Mouse (Mus musculus) kidney, embryonic 15.5 days (tissue): ENCODE measurements around the gene Cdk8. TPM values are rescaled to one million over a fixed set of nuclear protein-coding genes. Genes with fewer than 3 reads are reported as not detected.

Experiments
- ATAC-seq: fragments of 200-750 bp; cut with Nextera tagmentation; replicated peaks from 2 replicates; pipeline ENCODE4 v1.8.0; 2017; ENCODE audit warnings: moderate TSS enrichment; ENCODE audit not compliant: low FRiP score
- H3K27ac ChIP-seq: fragments of 300-500 bp; sonication (generic); 2 replicates; pipeline ENCODE4 v1.5.1; 2015; ENCODE audit warnings: mild to moderate bottlenecking, inconsistent platforms
- H3K27me3 ChIP-seq: fragments of 300-500 bp; sonication (generic); 2 replicates; pipeline ENCODE4 v1.6.1; 2015; ENCODE audit warnings: inconsistent platforms
- H3K36me3 ChIP-seq: fragments of 300-500 bp; sonication (generic); 2 replicates; pipeline ENCODE4 v1.6.1; 2015; ENCODE audit warnings: inconsistent platforms
- H3K4me1 ChIP-seq: fragments of 300-500 bp; sonication (generic); 2 replicates; pipeline ENCODE4 v1.6.1; 2015; ENCODE audit warnings: inconsistent platforms
- H3K4me2 ChIP-seq: fragments of 300-500 bp; sonication (generic); 2 replicates; pipeline ENCODE4 v1.6.1; 2015; ENCODE audit warnings: moderate library complexity, mild to moderate bottlenecking, inconsistent platforms
- H3K4me3 ChIP-seq: fragments of 300-500 bp; sonication (generic); replicated peaks from 2 replicates; pipeline ENCODE4 v1.5.1; 2015; ENCODE audit warnings: mild to moderate bottlenecking, inconsistent platforms
- H3K9ac ChIP-seq: fragments of 300-500 bp; sonication (generic); 2 replicates; pipeline ENCODE4 v1.6.1; 2015; ENCODE audit warnings: mild to moderate bottlenecking, inconsistent platforms
- H3K9me3 ChIP-seq: fragments of 300-500 bp; sonication (generic); replicated peaks from 2 replicates; pipeline ENCODE4 v1.6.1; 2016; ENCODE audit warnings: inconsistent platforms
- WGBS: fragments of 180-500 bp; shearing (Covaris S2); methylation state at CpG from one replicate; pipeline ENCODE4 v1.1.7; 2015; ENCODE audit warnings: mixed read lengths; 5-methylcytosine and 5-hydroxymethylcytosine counted together
- polyA plus RNA-seq: library from polyadenylated mRNA; unstranded; fragments of >200 nt; fragmentation: Nextera tagmentation; extraction: Ambion mirVana; gene quantifications from 2 replicates; pipeline ENCODE4 v1.2.1, GENCODE M21; 2015

Cdk8 gene
- polyA plus RNA-seq, 1 experiment from 2014 or later: 19.0 TPM

DNA sequence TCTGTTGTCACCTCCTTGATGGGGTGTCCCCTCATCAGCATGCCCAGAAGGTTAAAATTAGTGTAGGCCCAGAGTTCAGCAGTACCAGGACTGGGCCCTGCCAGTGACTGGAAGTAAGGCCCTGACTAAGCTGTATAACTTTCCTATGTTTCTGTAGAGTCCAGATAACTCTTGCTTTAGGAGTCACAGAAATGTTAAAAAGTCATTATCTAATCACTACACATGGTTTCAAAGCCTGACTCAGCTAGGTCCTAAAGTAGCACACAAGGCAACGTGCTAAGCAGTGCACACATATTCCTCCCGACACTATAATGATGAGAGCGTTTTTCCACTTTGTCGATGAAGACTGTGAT is 76.7 kb downstream of the Cdk8 start:
- ATAC-seq: peak; percentile 68

DNA sequence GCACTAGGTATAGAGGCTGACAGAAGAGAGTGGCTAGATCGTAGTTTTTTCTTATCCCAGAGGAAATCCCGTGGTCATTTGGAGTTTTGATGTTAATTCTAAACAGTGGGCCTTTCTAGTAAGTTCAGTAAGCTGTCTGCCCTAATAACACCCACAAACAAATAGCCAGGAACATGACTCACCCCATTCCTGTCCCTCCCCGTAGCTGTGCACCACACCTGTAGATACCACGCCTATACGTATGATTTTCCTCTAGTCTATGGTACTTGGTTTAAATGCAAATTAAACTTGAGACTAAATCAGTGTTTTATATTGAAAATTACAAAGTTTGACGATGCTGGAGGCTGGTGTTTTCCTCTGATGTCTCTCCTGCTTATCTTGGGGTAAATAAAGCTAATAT is 83.5 kb downstream of the Cdk8 start:
- Histone ChIP-seq H3K4me3 (no peak overlapping the region), H3K4me1 (peaks cover 32% of the 10 kb centered on the region), H3K9ac (no peak overlapping the region), H3K36me3 (no peaks in the 10 kb centered on the region), H3K9me3 (no peaks in the 10 kb centered on the region), H3K27ac (no peak overlapping the region), H3K4me2 (no peak overlapping the region), H3K27me3 (no peaks in the 10 kb centered on the region)
- ATAC-seq: no peak
- 78% methylated on average over 6 of the region's 6 CpGs for WGBS

More for the DNA sequence above, 76.7 kb downstream of the Cdk8 start:
- Histone ChIP-seq H3K4me3 (no peak overlapping the region), H3K27ac (no peak overlapping the region), H3K27me3 (no peaks in the 10 kb centered on the region), H3K4me1 (no peaks in the 10 kb centered on the region), H3K9me3 (no peaks in the 10 kb centered on the region), H3K36me3 (peaks cover 37% of the 10 kb centered on the region), H3K4me2 (no peak overlapping the region), H3K9ac (no peak overlapping the region)
- 95% methylated on average over 4 of the region's 4 CpGs for whole genome bisulfite sequencing

DNA sequence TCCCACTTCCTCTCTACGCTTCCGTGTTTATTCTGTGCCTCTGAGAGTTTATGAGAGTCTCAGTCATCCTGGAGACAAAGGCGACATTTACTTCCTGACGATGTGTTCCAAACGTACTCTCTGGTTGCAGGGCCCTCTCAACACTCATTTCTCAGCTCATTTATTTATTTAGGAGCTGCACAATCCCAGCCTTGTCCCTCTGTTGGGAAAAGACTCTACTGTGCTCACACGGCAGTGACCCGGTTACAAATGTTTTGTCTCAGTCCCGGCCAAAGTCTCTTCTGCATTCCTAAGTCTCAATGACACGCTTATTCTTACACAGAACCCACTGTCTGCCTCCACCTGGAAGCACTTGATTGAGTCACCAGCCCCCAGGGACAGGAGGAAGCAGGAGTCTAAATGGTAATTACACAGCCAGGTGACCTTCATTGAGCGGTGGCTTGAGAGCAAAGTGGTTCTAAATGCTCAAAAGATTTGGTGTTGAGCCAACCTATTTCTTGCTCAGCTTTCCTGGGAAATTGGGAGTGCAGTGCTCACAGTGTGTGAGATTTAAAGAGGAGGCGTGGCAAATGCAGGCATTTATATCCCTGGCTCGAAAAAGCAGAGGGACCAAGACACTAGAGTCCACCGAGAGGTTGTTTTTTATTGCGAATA is 84.4 kb downstream of the Cdk8 start:
- H3K4me2 ChIP-seq: peak overlapping the region; percentile 25
- no peak overlapping the region for H3K9ac ChIP-seq
- H3K36me3 ChIP-seq: no peaks in the 10 kb centered on the region
- WGBS: 20% methylated on average over 14 of the region's 14 CpGs
- peak overlapping the region; percentile 60 for H3K27ac ChIP-seq
- no peaks in the 10 kb centered on the region for H3K9me3 ChIP-seq
- ATAC-seq: 0 out of 2 replicates have a peak, but pooled peaks have one; percentile 27
- peaks cover 32% of the 10 kb centered on the region for H3K4me1 ChIP-seq
- no peaks in the 10 kb centered on the region for H3K27me3 ChIP-seq
- H3K4me3 ChIP-seq: no peak overlapping the region

DNA sequence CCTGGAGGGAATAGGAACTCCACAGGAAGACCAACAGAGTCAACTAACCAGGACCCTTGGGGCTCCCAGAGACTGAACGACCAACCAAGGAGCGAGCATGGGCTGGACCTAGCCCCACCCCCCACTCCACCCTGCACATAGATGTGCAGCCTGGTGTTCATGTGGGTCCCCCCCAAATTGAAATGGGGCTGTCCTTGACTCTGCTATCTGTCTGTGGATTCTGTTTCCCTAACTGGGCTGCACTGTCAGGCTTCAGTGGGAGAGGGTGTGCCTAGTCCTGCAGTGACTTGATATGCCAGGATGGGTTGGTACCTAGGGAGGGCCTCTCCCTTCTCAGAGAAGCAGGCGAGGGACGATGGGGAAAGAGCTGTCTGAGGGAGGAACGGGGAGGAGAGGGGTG is 85.3 kb downstream of the Cdk8 start:
- Histone ChIP-seq H3K9me3 (no peaks in the 10 kb centered on the region), H3K27ac (no peak overlapping the region), H3K4me1 (peaks cover 32% of the 10 kb centered on the region), H3K4me3 (no peak overlapping the region), H3K9ac (no peak overlapping the region), H3K27me3 (no peaks in the 10 kb centered on the region), H3K4me2 (no peak overlapping the region), H3K36me3 (no peaks in the 10 kb centered on the region)
- WGBS: 74% methylated on average over 5 of the region's 5 CpGs
- ATAC-seq: peak; percentile 89

DNA sequence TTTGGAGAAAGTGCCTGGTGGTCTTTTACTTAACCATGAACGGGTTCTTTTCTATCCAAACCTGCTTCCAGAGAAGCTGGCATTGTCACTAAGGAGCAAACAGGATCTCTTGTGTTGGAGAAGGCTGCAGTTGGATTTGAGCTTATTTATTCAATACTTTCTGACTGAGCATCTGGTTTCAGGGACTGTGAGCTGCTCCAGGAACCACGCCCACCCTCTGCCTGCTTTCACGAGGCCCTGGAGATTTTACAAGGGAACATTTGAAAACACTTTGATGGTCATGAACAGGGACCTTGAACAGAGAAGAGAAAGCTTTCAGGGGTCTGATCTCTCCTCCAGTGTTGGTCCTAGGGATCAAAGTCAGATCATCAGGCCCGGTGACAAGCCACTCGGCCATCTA is 87.0 kb downstream of the Cdk8 start:
- no peak for ATAC-seq
- H3K4me3 ChIP-seq: no peak overlapping the region
- H3K4me1 ChIP-seq: peaks cover 32% of the 10 kb centered on the region
- 54% methylated on average over 5 of the region's 5 CpGs for WGBS
- H3K9ac ChIP-seq: no peak overlapping the region
- no peak overlapping the region for H3K4me2 ChIP-seq
- no peaks in the 10 kb centered on the region for H3K36me3 ChIP-seq
- no peaks in the 10 kb centered on the region for H3K27me3 ChIP-seq
- H3K9me3 ChIP-seq: no peaks in the 10 kb centered on the region
- no peak overlapping the region for H3K27ac ChIP-seq

DNA sequence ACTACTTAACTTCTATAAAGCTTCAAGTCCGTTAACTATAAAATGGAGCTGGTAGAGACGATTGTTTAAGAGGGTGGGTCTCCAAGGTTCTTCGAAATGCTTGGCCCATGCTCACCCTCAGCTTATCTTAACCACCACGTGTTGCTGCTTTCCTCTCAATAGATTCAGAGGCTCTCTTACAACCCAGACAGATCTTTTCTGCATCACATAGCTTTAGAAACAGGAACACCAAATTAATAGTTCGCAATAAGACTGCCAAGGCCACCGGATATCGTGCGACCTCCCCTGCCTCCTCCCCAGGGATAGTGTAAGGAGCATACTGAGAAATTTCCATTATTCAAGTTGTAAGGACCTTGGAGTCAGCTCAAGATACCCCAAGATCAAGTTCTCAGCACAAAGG is 87.4 kb downstream of the Cdk8 start:
- H3K9me3 ChIP-seq: no peaks in the 10 kb centered on the region
- ATAC-seq: no peak
- 75% methylated on average over 8 of the region's 8 CpGs for WGBS
- no peaks in the 10 kb centered on the region for H3K27me3 ChIP-seq
- H3K36me3 ChIP-seq: no peaks in the 10 kb centered on the region
- H3K27ac ChIP-seq: no peak overlapping the region
- no peak overlapping the region for H3K9ac ChIP-seq
- H3K4me1 ChIP-seq: peaks cover 31% of the 10 kb centered on the region
- H3K4me3 ChIP-seq: no peak overlapping the region
- H3K4me2 ChIP-seq: no peak overlapping the region

DNA sequence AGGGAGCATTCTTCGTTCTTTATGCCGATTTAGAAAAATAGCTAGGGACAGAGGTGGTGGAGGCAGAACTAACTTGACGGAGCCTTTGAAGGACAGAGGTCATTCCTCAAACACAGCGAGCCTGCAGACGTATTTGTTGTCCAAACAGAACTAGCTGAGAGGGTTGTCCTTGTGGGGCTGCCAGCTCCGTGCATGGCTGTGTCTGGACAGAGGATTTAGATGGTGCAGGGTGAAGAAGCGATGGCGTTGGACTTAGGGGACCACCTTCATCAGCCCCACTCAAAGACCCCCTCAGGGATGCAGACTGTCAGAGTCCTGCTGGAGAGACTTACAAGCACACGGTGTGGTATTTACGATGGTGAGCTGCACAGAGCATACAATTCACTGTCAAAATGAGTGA is 97.9 kb downstream of the Cdk8 start:
- 48% methylated on average over 10 of the region's 10 CpGs for whole genome bisulfite sequencing

DNA sequence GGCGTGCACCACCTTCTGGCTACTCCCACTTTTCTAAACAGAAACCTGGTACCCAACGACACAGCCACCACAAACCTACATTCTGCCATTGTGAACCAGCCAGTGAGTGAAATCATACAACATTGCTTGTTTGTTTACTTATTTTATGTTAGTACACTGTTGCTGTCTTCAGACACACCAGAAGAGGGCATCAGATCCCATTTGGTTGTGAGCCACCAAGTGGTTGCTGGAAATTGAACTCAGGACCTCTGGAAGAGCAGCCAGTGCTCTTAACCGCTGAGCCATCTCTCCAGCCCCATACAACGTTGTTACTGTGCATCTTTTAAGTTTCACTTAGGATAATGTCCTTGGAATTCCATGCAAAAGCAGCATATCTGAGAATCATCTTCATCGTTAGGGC is 98.5 kb downstream of the Cdk8 start:
- Histone ChIP-seq H3K4me3 (no peak overlapping the region), H3K9me3 (no peaks in the 10 kb centered on the region), H3K9ac (no peak overlapping the region), H3K4me2 (no peak overlapping the region), H3K27me3 (no peaks in the 10 kb centered on the region), H3K27ac (no peak overlapping the region), H3K36me3 (no peaks in the 10 kb centered on the region), H3K4me1 (peaks cover 11% of the 10 kb centered on the region)
- no peak for ATAC-seq
- 82% methylated on average over 5 of the region's 5 CpGs for WGBS

More for the DNA sequence above, 97.9 kb downstream of the Cdk8 start:
- Histone ChIP-seq H3K36me3 (no peaks in the 10 kb centered on the region), H3K4me2 (no peak overlapping the region), H3K9ac (no peak overlapping the region), H3K9me3 (no peaks in the 10 kb centered on the region), H3K4me3 (no peak overlapping the region), H3K27ac (no peak overlapping the region), H3K4me1 (peaks cover 11% of the 10 kb centered on the region), H3K27me3 (no peaks in the 10 kb centered on the region)
- ATAC-seq: 0 out of 2 replicates have a peak, but pooled peaks have one; percentile 38

DNA sequence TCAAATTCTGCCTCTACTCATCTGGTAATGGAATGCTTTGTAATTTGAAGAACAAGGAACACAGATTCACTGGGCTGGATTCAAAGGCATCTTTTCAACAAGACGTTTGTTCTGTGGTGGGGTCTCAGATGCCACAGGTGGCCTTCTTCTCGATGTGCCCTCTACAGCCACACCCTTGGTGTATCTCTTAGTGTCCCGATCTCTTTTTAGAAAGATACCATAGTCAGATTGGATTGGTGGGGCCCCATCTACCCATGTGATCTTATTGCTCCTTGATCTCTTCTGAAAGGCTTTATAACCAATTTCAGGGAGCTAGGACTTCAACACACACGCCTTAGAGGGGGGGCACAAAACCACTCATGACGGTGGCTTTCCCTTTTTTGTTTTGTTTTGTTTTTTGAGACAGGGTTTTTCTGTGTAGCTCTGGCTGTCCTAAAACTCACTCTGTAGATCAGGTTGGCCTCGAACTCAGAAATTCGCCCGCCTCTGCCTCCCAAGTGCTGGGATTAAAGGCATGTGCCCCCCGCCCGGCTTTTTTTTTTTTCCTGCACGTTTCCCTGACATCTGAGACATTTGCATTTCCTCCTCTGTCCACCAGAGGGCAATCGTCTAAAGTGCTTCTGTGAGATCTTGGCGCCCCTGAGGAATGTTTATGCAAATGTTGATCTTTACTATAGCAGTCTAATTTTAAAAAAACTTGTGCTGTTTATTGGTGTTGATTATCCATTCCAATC is 99.2 kb downstream of the Cdk8 start:
- H3K27me3 ChIP-seq: no peaks in the 10 kb centered on the region
- no peak for ATAC-seq
- no peak overlapping the region for H3K27ac ChIP-seq
- 42% methylated on average over 12 of the region's 13 CpGs for WGBS
- no peak overlapping the region for H3K9ac ChIP-seq
- no peak overlapping the region for H3K4me3 ChIP-seq
- H3K9me3 ChIP-seq: no peaks in the 10 kb centered on the region
- peaks cover 5% of the 10 kb centered on the region; the same call in 1 of the 2 replicates for H3K4me1 ChIP-seq
- H3K36me3 ChIP-seq: no peaks in the 10 kb centered on the region
- H3K4me2 ChIP-seq: no peak overlapping the region

DNA sequence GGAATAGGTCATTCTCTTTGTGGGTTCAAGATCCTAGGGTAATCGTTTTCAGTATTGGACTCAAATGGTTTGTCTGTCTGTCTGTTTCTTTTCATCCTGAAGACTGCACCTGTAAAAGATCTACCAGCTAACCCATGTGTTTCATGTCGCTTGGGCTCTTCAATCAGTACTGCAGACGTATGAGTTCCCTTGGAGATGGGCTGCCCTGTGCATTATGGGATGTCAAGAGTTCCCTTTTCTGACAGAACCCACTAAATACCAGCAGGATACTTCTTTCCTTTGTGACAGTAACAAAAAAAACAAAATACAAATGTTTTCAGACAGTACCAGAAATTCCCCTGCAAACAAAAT is 99.7 kb downstream of the Cdk8 start:
- no peaks in the 10 kb centered on the region for H3K4me1 ChIP-seq
- no peak overlapping the region for H3K4me3 ChIP-seq
- H3K4me2 ChIP-seq: no peak overlapping the region
- no peak for ATAC-seq
- H3K9me3 ChIP-seq: no peaks in the 10 kb centered on the region
- no peaks in the 10 kb centered on the region for H3K36me3 ChIP-seq
- H3K27ac ChIP-seq: no peak overlapping the region
- H3K9ac ChIP-seq: no peak overlapping the region
- H3K27me3 ChIP-seq: no peaks in the 10 kb centered on the region
- WGBS: 35% methylated on average over 3 of the region's 3 CpGs

DNA sequence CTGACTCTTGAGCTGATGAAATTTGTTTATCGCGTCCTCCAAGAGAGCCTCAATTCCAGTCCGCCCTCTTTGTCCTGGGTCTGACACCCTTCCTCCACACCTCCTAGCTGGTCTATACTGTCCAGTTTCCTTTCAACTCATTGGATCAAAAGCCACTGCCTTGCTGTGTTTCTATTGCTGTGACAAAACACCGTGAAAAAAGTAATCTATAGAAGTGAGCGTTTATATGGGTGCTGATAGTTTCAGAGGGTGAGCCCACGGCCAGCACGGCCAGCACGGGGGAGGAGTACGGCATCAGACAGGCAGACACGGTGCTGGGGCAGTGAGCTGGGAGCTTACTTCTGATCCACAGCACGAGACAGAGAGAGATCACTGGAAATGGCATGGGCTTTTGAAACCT is 100.1 kb downstream of the Cdk8 start:
- H3K9me3 ChIP-seq: no peaks in the 10 kb centered on the region
- H3K36me3 ChIP-seq: no peaks in the 10 kb centered on the region
- no peak overlapping the region for H3K4me2 ChIP-seq
- no peak for ATAC-seq
- H3K27me3 ChIP-seq: no peaks in the 10 kb centered on the region
- no peak overlapping the region for H3K9ac ChIP-seq
- H3K4me1 ChIP-seq: no peaks in the 10 kb centered on the region
- no peak overlapping the region for H3K4me3 ChIP-seq
- no peak overlapping the region for H3K27ac ChIP-seq
- 72% methylated on average over 11 of the region's 11 CpGs for WGBS

DNA sequence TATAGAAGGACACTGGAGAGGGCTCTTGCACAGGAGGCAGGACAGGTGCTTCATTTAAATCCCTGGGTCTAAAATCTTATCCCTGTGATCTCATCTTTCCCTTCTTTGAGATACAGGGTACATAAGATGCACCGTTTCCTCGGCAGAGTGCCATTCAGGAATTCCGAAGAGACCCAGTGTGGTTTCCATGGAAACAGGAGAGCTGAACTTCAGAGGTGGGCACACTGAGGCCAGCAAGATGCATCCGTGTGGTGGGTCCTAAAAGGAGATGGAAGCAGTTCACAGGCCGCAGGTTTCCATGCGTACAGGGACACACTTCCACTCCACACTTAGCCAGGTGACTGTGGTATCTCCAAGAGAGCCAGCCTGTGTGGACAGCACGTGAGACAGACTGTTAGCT is 101.5 kb downstream of the Cdk8 start:
- Histone ChIP-seq H3K9me3 (no peaks in the 10 kb centered on the region), H3K4me2 (no peak overlapping the region), H3K4me1 (no peaks in the 10 kb centered on the region), H3K9ac (no peak overlapping the region), H3K36me3 (no peaks in the 10 kb centered on the region), H3K27ac (no peak overlapping the region), H3K4me3 (no peak overlapping the region), H3K27me3 (no peaks in the 10 kb centered on the region)
- WGBS: 73% methylated on average over 7 of the region's 7 CpGs
- no peak for ATAC-seq

DNA sequence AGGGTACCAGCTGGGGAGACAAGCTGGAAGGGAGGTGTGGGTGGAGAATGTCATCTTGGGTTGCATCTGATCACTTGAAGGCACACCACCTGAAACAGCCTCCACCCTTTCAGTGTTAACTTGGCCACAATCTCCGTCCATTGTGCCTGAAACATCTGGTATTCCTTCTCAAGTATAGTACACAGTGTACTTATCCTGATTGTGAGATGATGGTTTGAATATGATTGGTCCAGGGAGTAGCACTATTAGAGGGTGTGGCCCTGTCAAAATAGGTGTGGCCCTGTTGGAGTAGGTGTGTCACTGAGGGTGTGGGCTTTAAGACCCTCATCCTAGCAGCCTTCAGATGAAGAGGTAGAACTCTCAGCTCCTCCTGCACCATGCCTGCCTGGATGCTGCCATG is 103.4 kb downstream of the Cdk8 start:
- Histone ChIP-seq H3K4me2 (no peak overlapping the region), H3K9me3 (no peaks in the 10 kb centered on the region), H3K27ac (no peak overlapping the region), H3K4me3 (no peak overlapping the region), H3K27me3 (no peaks in the 10 kb centered on the region), H3K4me1 (no peaks in the 10 kb centered on the region), H3K9ac (no peak overlapping the region), H3K36me3 (no peaks in the 10 kb centered on the region)
- WGBS: 74% methylated on average over 1 of the region's 1 CpGs
- no peak for ATAC-seq
